Mouse (Mus musculus) G1E-ER4 (cell line): ENCODE results near the gene Car14. TPM values are rescaled to one million over a fixed set of nuclear protein-coding genes. Genes with fewer than 3 reads are reported as not detected.

ENCODE experiments used
- GATA1 ChIP-seq: IDR thresholded peaks from one replicate; pipeline ENCODE4 v1.8.0; 2012; ENCODE audit warnings: low read length, inconsistent platforms
- polyA plus RNA-seq: library from polyadenylated mRNA; stranded (reverse); fragments of >175 nt; gene quantifications from 2 replicates; pipeline ENCODE4 v1.2.3, GENCODE M21; 2012

Gene Car14
- polyA plus RNA-seq, 1 experiment = not detected

DNA sequence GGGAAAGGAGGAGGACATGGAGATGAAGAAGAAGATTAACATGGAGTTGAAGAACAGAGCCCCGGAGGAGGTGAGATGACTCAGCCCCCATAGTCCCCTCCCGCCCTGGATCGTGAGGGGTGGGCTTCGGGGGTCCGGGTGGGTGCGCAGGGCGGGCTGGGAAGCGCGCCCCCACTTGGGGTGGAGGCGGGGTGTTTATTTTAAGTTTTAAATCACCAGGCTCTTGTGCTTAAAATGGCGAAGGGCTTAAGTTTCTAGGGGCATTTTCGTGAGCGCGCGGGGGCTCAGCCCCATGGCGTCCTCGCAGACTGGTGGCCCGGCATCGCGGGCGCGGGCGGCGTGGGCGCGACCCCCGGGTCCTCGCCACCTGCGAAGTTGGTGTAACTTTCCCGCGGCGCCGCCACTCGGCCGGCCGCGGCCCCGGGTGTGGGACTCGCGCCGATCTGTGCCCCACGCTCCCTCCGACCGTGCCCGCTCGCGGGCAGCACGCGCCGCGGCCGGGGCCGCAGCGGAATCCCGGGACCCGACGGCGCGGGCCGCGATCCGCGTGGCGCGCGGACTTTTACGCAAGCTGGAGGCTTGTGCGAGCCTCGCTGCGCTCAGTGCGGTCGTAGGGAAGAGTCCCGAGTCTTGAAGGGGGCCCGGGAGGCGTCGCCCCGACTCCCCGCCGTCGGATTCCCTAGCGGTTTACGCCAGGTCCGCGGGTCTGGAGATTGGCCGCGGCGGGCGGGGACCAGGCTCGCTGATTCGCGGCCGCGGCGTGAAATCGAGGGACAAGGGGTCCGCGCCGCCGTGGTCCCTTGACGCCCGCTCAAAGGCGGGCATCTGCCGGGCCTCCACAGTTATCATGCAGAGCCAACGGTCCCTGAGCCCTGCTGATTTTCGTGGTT lies 25.3 kb upstream of the Car14 start:
- TF ChIP-seq GATA1 = no peak

DNA sequence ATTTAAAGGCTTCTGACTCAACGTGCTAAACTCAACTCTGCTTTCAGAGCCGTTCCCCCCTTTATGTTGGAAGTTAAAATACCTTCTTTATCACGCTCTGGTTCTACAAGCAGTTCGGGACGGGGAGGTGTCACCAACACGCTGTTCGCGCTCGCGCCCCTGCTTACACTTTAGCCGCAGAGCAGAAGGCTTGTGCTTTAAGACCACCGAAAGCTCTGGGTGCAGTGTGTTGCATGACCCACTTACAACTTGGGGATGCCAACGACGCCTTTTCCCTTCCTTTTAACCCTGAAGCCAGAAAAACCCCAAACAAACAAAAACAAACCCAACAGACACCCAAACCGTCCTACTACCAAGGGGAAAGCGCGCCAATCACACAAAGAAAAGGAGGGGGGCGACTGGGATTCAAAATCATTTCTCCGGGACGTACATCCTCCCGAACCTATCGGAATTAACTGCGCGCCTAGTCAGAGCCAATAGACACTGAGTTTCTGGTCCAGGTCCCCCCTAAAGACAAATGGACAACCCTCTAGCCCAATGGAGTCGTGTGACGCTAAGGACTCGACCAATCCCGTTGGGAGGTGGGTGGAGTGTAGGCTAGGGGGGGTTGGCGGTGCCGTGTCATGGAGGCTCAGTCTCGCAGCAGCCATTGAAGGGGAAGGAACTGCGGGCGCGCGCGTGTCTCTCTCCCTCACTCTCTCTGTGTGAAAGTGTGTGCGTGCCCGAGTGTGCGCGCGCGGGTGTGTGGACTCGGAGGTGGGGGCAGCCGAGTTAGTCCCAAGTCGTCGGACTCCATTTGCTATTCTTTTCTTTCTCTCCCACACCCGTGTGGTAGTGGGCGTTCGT lies 24.4 kb upstream of the Car14 start, which contains the start of gene Anp32e:
Gene Anp32e (plus strand): TSS at position 589 of the 846 bp plus-strand sequence.
- no peak for TF ChIP-seq GATA1

DNA sequence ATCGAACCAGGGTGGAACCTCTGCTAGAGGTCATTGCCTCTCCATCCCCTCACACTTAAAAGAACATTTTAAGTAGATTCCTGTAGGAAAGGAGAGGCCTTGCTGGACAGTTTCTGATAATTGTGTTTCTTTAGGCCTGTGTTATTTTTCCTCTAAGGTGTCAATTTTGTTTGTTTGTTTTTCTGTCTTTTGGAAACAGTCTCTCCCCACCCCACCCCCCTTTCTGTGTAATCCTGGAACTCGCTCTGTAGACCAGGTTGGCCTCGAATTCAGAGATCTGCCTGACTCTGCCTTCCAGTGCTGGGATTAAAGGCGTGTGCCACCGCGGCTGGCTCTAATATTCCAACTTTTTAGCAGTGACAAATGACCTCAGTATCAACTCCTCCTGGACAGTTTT lies 23.8 kb upstream of the Car14 start:
- no peak for TF ChIP-seq GATA1

DNA sequence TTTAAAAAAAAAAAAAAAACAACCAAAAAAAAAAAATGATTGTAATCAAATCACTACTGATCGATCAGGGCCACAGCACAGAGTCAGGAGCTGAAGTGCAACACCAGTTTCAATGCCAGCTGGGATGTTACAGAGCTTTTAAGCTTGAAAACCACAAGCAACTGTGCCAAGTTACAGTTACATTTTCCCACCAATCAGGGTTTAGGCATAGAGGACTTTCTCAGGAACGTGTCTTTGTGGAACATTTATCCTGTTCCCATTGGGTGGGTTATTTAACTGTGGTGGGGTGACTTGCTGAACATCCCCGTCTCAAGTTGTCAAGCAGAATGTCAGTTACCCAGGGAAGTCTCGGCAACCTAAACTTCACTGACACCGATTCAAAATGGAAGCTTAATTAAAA lies 20.6 kb upstream of the Car14 start:
- TF ChIP-seq GATA1 = no peak

DNA sequence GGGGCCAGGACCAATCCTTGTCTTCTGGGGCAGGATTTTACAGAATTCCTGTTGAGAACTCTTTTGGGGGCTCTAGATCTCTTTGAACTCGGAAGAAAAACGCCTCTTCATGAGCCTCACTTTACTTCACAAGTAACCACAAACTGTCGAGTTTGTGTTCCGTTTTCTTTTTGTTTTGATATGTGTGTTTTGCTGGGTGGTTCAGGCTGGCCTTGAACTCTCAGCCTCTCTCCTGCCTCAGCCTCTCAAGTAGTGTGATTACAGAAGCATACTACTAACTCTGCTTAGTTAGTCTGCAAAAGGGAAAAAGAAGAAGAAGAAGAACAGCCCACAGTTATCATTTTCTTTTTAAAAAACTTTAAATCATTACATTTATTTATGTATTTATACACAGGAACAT lies 19.7 kb upstream of the Car14 start:
- TF ChIP-seq GATA1 = no peak

DNA sequence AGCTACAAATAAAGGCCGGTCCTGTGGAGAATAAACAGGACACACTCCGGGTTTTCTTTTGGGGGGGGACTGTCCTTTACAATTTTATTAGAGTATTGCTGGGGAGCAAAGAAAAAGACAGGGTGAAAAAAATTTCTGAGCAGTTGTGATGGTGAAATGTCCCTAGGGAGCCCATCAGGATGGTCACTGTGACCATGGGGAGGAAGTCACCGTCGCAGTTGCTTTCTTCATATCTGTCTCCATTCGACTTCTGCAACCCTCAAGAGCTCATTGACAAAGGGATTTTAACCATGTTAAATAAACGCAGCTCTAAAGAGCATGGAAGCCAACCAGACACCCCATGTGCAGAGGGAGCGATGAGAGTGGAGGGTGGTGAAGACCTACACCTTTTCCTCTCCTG lies 12.3 kb upstream of the Car14 start:
- no peak for TF ChIP-seq GATA1

DNA sequence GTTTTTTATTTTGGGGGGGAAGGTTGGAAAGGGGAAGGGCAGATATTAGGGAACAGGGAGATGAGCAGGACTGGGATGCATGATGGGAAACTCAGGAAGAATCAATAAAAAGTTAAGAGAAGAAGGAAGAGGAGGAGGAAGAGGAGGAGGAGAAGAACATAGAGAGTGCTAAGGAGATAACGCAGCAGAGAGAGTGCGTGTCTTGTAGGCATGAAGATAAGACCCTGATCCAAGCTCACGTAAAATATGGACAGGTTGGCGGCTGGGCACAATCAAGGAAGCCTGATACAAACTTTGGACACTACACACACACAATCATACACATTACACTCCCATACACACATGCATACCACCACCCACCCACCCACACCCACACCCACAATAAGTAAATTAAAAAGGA lies 10.2 kb upstream of the Car14 start:
- no peak for TF ChIP-seq GATA1

DNA sequence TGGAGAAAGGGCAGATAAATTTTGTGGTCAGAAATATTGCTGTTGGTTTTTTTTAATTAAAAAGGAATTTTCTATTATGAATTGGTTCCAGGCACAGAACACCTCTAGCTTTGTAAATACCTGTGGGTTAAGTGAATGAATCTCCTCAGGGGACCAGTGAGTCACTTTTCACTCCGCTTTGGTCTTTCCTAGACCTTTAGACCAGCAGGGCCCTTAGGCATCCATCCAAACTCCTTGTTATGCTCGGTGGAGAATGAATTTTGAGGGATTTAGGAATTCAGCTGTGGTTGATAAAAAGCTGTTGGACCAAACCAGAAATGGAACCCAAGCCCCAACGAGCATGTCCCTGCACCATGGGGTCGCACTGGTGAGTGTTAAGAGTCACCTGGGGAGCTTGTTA lies 3.1 kb upstream of the Car14 start:
- TF ChIP-seq GATA1 = no peak

DNA sequence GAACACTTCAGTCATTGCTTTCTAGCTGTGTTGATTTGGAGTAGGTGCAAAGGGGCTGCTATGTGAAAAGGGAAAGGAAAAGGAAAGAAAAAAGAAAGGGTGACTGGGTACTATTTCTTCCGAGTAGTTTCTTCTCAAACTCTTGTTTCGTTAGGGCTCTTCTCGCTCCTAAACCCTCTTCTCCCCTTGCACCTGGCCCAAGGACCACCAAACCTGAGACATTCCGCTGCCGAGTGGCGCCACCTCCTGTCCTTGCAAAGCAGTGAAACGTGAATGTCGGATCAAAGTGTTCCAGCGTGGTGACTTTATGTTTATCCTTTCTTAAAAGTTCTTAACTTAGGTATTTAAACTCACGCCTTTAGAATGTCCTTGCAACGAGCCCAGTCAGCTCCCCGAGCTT lies 2.4 kb upstream of the Car14 start:
- TF ChIP-seq GATA1 = no peak

DNA sequence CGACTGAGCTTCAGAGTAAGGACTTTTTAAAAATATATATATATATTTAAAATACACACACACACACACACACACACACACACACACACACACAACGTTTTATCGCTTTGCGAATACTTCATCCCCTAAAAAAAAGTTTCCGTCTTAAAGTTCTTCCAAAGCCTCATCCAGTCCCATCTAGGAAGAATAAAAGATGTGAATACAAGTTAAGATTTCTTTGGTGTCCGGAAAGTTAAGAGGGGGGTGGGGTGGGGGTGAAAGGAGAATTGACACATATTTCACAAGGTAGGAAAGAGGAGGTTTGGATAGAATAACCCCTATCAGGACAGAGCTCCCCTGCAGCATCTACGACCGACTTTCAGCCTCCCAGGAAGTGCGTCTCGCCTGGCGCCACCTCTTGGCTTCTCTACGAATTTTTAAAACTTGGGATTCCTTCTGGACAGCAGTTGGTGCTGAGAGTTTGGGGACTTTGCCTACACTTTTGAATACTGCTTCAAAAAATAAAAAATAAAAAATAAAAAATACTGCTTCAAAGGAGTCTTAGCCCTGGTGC lies 1.5 kb upstream of the Car14 start:
- TF ChIP-seq GATA1 = no peak

DNA sequence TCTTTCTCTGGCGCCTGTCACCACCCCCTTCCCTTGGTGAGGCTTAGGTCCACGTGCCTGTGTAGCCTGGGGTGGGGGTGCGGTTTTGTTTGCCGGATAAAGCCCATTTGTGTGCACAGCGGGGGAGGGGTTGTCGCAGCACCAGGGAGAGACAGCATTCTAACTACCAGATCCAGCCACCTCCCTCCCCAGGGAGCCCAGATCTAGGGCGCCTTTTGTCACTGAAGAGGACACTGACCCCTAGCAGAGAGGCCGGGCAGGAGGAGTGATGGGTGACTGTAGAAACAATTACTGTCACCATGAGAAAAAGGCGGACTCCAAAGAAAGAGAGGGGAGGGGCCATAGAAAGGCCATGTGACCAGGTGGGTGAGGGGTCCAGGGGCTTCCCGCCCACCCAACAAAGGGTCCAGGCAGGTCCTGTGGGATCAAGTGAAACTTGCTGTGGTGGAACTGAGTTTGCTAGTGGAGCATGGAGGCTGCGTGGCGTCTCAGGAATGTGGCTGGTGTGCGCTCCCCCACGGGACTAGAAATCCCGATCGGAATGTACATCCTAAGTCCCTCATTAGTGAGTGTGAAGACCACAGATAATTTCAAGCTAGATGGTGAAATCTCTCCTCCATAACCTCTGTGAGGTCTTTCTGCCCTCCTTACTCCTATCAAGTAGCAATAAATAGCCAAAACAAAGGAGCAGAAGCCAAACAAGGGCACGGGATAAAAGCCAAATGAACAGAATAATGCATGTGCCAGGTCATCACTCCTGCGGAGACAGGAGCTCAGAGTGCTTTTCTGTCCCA lies 852 bp upstream of the Car14 start:
- no peak for TF ChIP-seq GATA1

DNA sequence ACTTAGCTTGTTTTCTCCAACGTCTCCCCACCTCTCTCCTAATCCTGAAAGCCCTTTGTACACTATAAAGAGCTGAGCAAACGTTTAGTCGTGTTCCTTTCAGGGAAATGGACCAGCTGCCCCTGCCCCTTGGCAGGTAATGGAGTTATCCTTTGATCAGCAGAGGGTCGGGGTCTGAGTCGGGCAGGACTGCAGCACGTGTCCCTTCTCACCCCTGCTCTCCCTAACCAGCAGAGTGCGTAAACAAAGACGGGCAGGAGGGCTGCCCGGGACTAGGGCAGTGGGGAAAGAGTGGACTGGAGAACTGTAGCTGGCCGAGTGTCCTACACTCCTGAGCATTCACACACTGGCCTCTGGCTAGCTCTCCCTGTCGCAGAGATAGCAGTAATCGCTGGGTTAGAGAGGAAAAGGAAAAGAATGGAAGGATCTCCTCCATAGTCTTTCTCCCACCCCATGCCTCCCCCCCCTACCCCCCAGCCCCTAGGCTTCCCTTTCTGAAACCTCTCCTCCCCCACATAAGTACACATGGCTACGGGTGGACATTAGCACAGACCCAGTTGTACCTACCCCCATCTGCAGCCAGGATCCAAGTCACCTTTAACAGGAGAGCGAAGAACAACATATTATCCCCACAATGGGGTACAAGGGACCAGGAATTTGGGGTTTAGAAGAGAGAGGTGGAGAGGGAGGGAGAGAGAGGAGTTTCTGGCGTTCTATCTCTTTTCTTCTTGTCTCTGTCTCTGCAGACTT lies 563 bp downstream of the Car14 start:
- TF ChIP-seq GATA1 = no peak

DNA sequence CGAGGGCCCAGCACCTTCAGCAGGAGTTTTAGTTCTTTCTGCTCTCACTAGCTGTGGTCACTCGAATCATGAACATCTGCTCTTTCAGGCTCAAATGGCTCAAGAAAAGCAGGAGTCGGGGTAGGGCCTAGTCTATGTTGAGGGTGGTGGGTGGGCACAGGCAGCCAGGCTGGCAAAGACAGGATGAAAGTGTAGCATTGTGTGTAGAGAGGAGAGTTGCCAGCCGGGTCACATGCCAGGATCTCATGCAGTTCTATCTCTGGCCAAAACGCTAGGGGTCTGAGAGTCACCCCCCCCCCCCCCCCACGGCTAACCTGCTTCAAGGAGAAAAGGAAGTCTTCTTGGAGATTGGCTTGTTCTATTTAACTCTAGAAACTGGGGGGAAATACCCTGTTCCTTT lies 1.8 kb downstream of the Car14 start:
- TF ChIP-seq GATA1 = no peak

DNA sequence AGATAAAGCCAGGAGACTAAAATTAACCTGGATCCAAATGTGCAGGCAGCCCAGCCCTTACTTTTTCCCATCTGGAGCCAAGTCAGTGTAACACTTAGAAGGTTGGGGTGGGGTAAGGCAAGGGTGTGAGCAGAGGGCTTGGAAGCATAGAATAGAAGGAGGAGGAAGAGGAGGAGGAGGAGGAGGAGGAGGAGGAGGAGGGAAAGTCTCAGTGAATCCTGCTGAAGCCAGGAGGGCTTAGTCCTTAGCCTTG lies 2.2 kb downstream of the Car14 start:
- no peak for TF ChIP-seq GATA1
